Mouse (Mus musculus): Measurements from ENCODE around the gene Sft2d2.

The Sft2d2 gene

DNA sequence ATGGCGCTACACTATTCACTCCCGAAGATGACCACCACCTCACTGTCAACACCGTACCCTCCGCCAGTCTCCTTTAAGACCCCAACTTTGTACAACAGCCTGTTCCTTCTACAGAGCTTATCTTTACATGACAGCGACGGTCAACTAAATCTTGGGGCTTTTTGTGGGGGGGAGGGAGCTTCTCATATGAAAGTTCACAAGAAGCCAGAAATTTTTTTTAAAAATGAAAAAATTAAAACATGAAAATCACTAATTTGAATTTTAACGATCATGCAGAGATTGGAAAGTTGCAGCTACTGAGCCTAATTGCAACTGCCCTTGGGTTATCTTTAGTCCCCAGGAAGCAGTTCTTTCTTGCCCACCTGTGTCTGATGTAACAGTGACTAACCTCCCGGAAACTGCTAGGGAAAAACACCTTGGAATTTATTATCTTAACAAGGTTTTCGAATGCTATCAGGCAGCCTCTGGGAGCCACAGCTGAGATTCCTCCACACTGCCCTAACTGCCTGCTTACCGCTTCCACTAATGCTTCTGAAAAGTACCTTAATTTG is 1.4 kb downstream of the Sft2d2 start:
- in situ Hi-C loops (cut with MboI; ENCODE audit: low pct_unique_long_range_greater_than_20kb in 1 of 2, low sequenced_read_pairs in 2 of 2, unreplicated experiment in 1 of 2): no loop called here

DNA sequence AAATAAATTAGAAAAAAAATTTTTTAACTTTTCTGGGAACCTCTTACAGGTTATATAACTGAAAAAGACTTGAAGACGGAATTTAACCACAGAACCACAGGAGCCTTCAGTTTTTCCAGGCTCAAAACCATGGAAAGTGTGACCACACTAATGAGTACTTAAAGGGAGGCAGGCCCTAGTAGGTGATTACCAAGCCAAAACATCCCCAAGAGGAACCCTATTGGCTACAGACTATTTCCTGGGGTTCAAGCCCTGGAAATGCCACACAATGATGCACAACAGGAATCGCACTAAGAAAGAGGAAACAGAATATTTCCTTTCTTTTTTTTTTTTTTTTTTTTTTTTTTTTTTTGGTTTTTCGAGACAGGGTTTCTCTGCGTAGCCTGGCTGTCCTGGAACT is 2.1 kb downstream of the Sft2d2 start:
- in situ Hi-C loops (cut with MboI; ENCODE audit: low pct_unique_long_range_greater_than_20kb in 1 of 2, low sequenced_read_pairs in 2 of 2, unreplicated experiment in 1 of 2): no loop called here

DNA sequence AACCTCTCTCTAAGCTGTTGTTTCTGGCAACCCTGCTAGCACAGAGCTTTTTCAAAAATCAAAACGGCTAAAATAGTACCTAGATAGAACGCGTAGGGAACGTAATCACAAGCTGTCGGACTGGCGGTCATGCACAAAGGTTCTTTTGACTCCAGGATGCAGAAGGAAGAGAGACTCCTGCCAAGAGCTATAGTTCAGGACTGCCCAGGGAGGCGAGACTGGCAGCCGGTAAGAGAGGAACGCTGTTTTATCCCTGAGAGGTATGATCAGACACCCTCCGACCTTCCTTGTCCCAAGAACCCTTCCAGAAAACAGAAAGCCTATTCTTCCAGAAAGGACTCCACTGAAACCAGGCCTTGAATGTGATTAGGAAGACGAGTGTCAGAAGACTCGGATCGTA is 2.6 kb downstream of the Sft2d2 start:
- in situ Hi-C loops (cut with MboI; ENCODE audit: low pct_unique_long_range_greater_than_20kb in 1 of 2, low sequenced_read_pairs in 2 of 2, unreplicated experiment in 1 of 2): no loop called here

DNA sequence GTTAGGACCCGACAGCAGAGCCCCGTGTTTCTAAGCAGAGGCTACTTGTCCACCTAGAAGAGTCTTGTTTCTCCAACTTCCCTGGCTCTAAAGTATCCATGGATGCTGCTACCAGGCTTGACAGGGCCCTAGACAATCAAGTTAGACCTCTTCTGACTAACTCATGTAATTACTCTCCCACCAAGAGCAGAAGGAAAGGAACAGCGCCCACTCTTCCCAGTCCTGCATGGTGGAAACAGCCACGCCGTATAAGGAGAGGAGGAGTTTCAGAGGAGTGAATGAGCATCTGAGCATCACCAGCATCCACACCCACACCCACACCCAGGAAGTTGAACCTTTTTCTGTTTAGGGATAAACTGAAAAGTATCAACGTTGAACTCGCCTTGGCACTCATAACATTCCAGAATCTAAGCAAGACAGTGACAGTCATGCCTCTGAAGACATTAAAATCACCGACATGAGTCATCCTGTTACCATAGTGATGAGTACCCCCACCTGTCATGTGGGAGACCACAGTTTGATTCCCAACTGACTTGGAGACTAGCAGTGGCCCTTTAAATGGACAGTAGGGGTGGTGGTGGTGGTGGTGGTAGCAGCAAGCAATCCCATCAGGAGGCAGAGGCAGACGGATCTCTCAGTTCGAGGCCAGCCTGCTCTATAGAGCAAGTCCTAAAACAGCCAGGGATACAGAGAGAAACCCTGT is 3.5 kb downstream of the Sft2d2 start:
- in situ Hi-C loops (cut with MboI; ENCODE audit: low pct_unique_long_range_greater_than_20kb in 1 of 2, low sequenced_read_pairs in 2 of 2, unreplicated experiment in 1 of 2): no loop called here

DNA sequence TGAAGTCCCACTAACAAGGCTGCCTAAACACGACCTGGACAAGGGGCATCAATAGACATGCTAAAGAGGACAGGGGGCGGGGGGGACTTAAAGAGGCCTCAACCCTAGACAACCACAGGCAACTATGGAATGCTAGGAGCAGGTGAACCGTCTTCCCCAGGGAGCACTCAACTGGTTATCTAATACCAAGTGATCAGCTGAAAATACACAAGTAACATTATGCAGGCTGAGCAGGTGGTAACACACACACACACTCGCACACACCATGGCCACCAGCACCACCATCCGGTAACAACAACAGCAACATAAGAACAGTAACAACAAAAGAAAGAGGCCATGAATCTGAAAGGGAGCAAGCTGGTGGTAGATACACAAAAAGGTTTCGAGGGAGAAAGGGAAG is 4.2 kb downstream of the Sft2d2 start:
- in situ Hi-C loops (cut with MboI; ENCODE audit: low pct_unique_long_range_greater_than_20kb in 1 of 2, low sequenced_read_pairs in 2 of 2, unreplicated experiment in 1 of 2): no loop called here

DNA sequence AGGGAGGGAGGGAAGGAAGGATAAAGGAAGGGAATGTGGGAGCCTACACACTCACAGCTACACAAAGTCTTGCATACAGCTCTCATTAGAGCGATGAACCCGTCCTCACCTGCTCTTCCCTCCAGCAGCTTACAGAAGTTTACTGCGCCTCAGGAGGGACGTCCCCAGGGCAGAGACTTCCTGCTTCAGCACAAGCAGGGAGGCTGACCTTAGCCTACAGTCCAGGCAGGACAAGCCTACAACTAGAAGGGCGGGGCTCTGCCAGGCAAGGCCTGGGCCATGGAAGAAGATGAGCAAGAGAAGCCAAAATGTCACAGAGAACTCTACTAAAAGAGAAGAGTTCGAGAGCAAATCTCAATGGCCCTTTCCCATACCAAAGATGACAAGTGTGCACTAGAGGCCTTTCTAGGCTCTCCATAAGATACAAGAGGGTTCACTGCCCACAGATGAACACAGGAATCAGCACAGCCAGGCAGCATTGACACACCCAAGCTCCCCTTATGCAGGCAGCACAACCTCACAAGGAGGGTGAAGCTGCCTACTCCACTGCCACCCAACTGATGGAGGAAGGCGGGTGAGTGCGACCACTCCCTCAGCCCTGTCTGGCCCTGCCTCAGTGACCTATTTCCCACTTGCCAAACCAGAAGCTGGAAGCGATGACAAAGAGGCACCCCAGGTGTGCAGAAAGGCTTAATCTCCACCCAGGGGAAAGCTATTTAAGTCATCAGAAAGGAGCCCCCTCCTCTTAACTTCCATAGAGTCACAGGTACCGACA is 5.2 kb downstream of the Sft2d2 start:
- in situ Hi-C loops (cut with MboI; ENCODE audit: low pct_unique_long_range_greater_than_20kb in 1 of 2, low sequenced_read_pairs in 2 of 2, unreplicated experiment in 1 of 2): no loop called here

DNA sequence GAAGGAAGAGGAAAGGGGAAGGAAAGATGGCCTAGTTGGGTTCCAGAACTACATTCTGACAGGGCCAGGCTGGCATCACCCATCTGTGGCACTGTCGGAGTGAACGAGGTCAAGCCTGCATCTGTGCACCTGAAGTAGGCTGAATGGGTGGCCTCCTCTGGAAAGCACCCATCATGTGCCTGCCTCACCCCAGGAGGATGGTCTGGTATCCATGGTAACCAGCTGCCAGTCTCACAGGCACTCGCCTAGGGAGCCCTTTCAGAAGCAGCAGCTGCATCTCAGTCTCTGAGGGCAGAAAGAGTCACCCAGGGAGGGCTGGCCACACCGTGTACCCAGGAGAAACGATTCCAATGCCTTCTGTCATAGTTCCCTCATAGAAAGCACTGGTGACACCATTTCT is 6.9 kb downstream of the Sft2d2 start:
- in situ Hi-C loops (cut with MboI; ENCODE audit: low pct_unique_long_range_greater_than_20kb in 1 of 2, low sequenced_read_pairs in 2 of 2, unreplicated experiment in 1 of 2): no loop called here

DNA sequence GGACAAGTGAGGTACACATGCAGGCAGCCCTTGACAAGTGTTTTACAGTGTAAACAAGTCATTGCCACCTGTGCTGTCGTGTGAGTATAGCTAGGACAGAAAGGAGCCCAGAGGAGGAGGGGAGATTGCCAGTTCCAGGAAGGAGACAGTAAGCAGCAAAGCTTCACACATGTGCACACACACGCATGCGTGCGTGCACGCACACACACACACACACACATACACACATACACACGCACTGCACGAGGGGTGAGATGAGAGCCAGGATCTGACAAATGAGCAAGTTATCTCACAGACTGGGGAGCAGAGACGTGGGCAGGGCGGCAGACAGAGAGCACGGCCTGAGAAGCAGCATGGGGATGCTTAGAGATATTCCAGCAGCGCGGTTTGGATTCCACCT is 7.7 kb downstream of the Sft2d2 start:
- in situ Hi-C loops (cut with MboI; ENCODE audit: low pct_unique_long_range_greater_than_20kb in 1 of 2, low sequenced_read_pairs in 2 of 2, unreplicated experiment in 1 of 2): no loop called here

DNA sequence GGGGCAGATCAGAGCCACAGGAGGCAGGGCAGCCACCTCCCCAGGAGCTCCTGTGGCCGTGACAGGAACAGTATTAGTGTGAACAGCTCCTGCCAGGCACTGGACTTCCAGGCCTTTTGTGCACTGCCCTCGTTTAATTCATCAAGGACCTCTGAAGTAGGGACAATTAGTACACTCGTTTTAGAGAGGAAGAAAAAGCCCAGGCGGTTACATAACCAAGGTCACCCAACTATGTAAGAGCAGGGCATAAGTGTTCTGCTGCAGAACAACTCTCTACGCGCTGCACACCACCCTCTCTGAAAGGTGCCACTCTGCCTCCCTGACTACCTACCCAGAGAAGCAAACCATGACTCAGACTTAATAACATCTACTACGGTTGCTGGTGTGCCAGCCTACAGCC is 9.1 kb downstream of the Sft2d2 start:
- in situ Hi-C loops (cut with MboI; ENCODE audit: low pct_unique_long_range_greater_than_20kb in 1 of 2, low sequenced_read_pairs in 2 of 2, unreplicated experiment in 1 of 2): no loop called here

DNA sequence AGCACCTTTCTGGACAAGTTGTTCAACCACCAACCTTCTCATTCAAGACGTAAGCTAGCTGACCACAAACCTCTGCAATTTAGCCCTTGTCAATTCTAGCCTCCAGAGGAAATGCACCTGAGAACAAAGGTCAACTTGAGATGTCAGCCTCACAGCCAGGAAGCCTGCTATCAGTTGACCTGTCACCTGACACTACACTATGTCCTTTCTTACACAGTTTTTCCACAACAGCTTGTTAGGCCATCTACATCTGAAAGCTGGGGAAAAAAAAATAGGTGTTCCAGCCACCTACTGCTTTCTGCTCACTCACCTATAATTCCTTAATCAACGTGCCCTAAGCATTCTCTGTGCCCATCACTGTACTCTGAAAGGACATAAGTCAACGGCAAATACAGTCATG is 10.1 kb downstream of the Sft2d2 start:
- in situ Hi-C loops (cut with MboI; ENCODE audit: low pct_unique_long_range_greater_than_20kb in 1 of 2, low sequenced_read_pairs in 2 of 2, unreplicated experiment in 1 of 2): no loop called here

DNA sequence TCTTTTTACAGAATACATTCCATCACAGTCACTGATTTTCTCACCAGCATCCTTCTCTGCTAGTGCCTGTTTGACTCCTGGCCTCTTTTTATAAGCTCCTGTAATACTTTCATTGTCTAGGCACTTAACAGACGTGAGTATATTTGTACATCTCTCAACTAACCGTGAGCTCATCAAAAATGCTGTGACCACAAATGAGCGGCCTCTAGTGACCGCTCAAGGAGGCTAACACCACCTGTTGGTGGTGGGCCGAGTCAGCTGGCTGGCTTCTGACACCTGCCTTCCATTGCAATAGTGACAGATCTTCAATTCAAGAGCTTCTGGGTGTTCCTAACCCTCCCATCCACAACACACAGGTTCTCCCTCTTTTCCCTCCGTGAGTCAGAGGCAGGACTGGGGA is 10.8 kb downstream of the Sft2d2 start:
- in situ Hi-C loops (cut with MboI; ENCODE audit: low pct_unique_long_range_greater_than_20kb in 1 of 2, low sequenced_read_pairs in 2 of 2, unreplicated experiment in 1 of 2): no loop called here

DNA sequence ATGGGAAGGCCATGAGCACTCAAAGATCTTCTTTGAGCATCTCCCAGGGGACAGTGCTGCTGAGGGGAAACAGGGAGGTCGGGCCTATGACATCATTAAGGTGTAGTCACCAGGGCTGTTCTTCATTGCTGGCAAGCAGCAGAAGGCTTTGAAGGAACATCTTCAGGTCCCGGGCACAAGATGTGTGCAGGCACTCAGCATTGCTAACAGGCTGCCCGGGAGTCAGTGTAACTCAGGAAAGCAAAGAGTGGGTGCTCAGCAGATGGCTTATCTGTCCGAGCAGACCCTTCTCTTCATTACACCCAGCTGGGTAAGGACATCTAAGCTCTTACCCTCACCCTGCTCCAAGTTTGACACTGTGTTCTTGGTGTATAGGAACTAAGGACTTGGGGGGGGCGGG is 14.9 kb downstream of the Sft2d2 start:
- in situ Hi-C loops (cut with MboI; ENCODE audit: low pct_unique_long_range_greater_than_20kb in 1 of 2, low sequenced_read_pairs in 2 of 2, unreplicated experiment in 1 of 2): no loop called here

DNA sequence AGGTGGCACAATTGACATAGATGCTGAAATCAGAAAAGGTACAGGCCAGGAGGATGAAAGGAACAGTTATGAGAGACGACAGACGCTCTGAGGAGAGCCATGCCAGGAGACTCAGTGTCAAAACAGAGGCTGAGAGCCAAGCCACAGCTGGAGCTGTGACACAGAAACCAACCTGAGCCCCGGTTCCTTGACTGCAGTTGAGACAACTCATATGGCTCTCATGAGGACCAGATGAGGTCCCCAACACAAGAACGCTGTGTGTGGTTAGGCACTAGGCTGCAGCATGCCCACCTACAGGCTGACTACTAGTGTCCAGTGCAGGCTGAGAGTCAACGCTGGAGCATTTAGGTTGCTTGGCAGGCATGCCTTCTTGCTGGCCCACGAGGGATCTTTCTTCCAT is 16.2 kb downstream of the Sft2d2 start:
- in situ Hi-C loops (cut with MboI; ENCODE audit: low pct_unique_long_range_greater_than_20kb in 1 of 2, low sequenced_read_pairs in 2 of 2, unreplicated experiment in 1 of 2): no loop called here

DNA sequence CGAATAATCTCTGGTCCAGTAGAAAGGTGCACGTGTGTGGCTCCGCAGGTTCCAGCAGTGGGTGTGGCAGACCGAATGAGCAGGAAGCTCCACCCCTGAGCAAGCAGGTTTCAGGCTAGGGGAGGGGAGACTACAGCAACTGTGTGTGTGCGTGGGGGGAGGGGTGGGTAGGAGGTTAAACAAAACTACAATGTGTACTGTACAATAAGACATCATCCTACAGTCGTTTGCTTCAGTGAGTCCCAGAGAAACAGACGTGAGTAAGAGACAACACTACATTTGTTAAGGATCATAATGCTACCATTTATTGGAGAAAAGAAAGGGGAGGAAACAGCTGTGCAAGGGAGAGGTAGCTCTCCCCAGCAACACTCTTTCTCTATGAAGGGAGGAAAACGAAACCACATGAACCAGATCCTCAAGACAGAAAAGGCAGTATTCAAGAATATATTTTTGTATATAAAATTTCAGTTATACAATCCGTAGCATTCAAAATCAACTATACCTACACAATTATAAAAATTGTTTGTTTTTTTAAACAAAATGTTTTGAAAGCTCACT is 20.1 kb downstream of the Sft2d2 start:
- in situ Hi-C loops (cut with MboI; ENCODE audit: low pct_unique_long_range_greater_than_20kb in 1 of 2, low sequenced_read_pairs in 2 of 2, unreplicated experiment in 1 of 2): no loop called here

DNA sequence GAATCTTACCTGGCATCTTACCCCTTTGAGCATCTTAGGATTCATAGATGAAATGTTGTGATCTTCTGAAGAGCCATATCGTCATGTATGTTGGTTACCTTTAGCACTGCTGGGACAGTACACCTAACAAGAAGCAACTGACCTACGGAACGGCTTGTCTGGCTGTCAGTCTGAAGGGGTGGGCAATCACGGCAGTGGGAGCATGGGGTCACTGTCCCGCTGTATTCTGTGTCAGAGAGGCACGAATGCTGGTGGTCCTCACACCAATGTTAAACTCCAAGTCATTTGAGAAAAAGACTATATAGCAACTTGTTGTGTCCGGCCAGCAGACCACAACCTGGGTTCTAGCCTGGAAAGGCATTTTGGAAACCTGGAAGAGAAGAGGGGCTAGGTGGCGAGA is 23.0 kb downstream of the Sft2d2 start:
- in situ Hi-C loops (cut with MboI; ENCODE audit: low pct_unique_long_range_greater_than_20kb in 1 of 2, low sequenced_read_pairs in 2 of 2, unreplicated experiment in 1 of 2): no loop called here

DNA sequence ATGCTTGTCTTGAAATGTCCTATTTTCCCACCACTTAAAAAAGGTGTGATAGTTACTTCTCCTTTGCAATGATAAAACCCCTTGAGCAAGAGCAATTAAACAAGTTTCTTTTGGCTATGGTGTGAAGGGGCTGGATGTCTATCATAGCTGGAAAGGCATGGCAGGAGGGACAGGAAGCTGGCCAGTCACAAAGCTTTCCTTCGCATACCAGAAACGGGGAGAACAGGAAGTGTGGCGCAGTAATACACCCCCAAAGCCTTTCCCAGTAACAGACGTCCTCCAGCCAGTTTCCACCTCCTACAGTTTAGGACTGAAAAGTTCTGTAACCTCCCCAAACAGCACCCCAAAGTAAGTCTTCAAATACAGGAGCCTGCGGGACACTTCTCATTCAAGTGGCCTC is 24.1 kb downstream of the Sft2d2 start:
- in situ Hi-C loops (cut with MboI; ENCODE audit: low pct_unique_long_range_greater_than_20kb in 1 of 2, low sequenced_read_pairs in 2 of 2, unreplicated experiment in 1 of 2): no loop called here

DNA sequence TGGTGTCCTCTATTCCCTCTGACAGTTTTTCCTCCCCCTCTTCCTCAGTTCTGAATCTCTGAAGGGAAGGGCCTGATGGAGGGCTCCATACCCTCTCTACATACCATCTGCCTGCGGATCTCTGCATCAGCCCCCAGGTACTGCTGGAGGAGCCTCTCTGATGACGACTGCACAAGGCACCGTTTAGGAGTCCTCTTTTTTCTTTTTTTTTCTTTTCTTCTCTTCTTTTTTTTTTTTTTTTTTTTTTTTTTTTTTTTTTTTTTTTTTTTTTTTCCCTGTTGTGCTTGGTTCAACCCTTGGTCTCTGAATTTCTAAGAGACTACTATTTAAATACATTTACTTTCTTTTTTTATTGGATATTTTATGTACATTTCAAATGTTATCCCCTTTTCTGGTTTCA is 24.8 kb downstream of the Sft2d2 start:
- in situ Hi-C loops (cut with MboI; ENCODE audit: low pct_unique_long_range_greater_than_20kb in 1 of 2, low sequenced_read_pairs in 2 of 2, unreplicated experiment in 1 of 2): no loop called here

DNA sequence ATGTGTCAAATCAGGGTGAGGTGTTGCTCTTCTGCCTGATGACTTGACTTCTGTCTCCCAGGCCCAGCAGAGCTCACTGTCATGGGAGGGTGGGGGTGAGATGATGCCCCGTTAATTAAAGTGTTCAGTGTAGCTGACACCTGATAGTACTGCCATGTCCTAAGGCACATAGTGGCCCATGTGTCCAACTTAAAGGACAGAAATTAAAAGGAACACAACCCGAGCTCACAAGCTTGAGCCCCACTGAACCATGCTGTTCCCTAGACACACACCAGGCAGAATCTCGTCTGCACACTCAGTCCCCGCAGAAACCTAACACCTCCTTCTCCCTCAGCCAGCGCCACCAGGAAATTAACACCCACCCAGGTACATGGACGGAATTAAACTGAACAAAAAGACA is 29.3 kb downstream of the Sft2d2 start:
- in situ Hi-C loops (cut with MboI; ENCODE audit: low pct_unique_long_range_greater_than_20kb in 1 of 2, low sequenced_read_pairs in 2 of 2, unreplicated experiment in 1 of 2): no loop called here

DNA sequence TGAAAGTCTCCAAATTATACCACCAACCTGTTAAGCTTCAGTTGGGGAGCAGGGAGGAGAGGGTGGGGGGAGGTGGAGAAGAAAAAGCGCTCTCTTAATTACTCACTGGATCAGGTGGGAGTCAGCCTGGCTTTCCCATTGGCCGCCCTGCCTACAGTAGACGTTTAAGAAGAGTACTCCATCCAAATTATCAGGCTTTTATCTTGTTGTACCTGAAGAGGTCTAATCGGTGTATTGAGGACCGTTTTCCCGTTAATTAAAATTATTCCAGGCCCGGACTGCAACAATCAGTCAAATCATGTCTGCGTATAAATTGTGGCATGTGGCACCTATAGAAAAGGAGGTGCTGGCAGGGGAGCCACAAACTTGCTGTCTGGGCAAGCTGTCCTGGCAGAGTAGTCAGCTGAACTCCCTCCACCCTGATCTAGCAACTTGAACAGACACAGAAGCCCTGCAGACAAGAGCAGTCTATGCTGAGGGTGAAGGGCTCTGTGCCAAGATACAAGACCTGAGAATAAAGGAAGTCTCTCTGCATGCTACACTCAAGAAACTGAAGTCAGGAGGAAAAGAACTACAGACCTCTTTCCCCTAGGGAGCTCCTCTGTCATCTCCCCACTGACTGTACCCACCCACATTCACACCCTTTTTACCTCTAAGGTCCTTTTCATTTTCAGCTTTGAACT is 33.4 kb downstream of the Sft2d2 start, which contains the start of gene Tbx19:
Tbx19 (minus strand) TSS at position 51 of the 683 bp plus-strand sequence.
- in situ Hi-C loops (cut with MboI; ENCODE audit: low pct_unique_long_range_greater_than_20kb in 1 of 2, low sequenced_read_pairs in 2 of 2, unreplicated experiment in 1 of 2): no loop called here
